Mouse (Mus musculus): ENCODE data around the gene Kctd6.

The Kctd6 gene

GRCm38 (mm10) chr14:8250141-8250871 is 36.4 kb downstream of the Kctd6 start:
- WGBS, result 92% methylated on average over 9 of the region's 9 CpGs

GRCm38 (mm10) chr14:8251330-8251885 is 37.5 kb downstream of the Kctd6 start:
- 96% methylated on average over 8 of the region's 8 CpGs for WGBS

GRCm38 (mm10) chr14:8255076-8255729 is 41.3 kb downstream of the Kctd6 start:
- WGBS, result 59% methylated on average over 7 of the region's 7 CpGs

- WGBS, result 87% methylated on average over 6 of the region's 6 CpGs
Observed at GRCm38 (mm10) chr14:8256072-8256471, 42.1 kb downstream of the Kctd6 start.

GRCm38 (mm10) chr14:8256881-8257280 is 42.9 kb downstream of the Kctd6 start:
- WGBS, result 81% methylated on average over 5 of the region's 5 CpGs

- WGBS, result 62% methylated on average over 7 of the region's 7 CpGs
Observed at GRCm38 (mm10) chr14:8257521-8258334, 43.8 kb downstream of the Kctd6 start.

GRCm38 (mm10) chr14:8258335-8258627 is 44.3 kb downstream of the Kctd6 start:
- 63% methylated on average over 3 of the region's 3 CpGs for WGBS

GRCm38 (mm10) chr14:8258752-8259151 is 44.8 kb downstream of the Kctd6 start:
- 82% methylated on average over 3 of the region's 3 CpGs for WGBS

- WGBS, result 94% methylated on average over 3 of the region's 3 CpGs
Observed at GRCm38 (mm10) chr14:8259166-8259565, 45.2 kb downstream of the Kctd6 start, which contains the start of gene Acox2. TSS of gene Acox2 (minus strand) at chr14:8259353.

GRCm38 (mm10) chr14:8260214-8260613 is 46.3 kb downstream of the Kctd6 start:
- 88% methylated on average over 5 of the region's 5 CpGs for WGBS

- 68% methylated on average over 1 of the region's 1 CpGs for WGBS
Observed at GRCm38 (mm10) chr14:8262242-8262641, 48.3 kb downstream of the Kctd6 start.

- 97% methylated on average over 1 of the region's 1 CpGs for WGBS
Observed at GRCm38 (mm10) chr14:8264378-8264777, 50.4 kb downstream of the Kctd6 start.

- 91% methylated on average over 8 of the region's 8 CpGs for WGBS
Observed at GRCm38 (mm10) chr14:8271281-8271680, 57.3 kb downstream of the Kctd6 start.

Data from cerebral cortex, adult 2 months (tissue).